Mouse (Mus musculus) CD4-positive, CD25-positive, alpha-beta regulatory T cell, adult 9 weeks (primary cell): ENCODE data around the gene Slco1a4. TPM values are rescaled to one million over a fixed set of nuclear protein-coding genes. Genes with fewer than 3 reads are reported as not detected.

Experiments
- polyA plus RNA-seq: library from polyadenylated mRNA; unstranded; fragments of 100-300 nt; shearing (Covaris generic); gene quantifications from one replicate; pipeline ENCODE4 v1.2.1, GENCODE M21; 2017

The Slco1a4 gene
- polyA plus RNA-seq, result 0.10 TPM

GRCm38 (mm10) chr6:141856085-141856484 is at the start of gene Slco1a4:
Gene Slco1a4, minus strand, starts transcription at chr6:141856199.

GRCm38 (mm10) chr6:141773710-141774109 is 82.3 kb downstream of the Slco1a4 start, which contains the start of gene Gm5724:
Gene Gm5724, minus strand, starts transcription at chr6:141773810.

Other genes starting within 250 kb of the Slco1a4 start
- not detected for gene Slco1b2, start 226.7 kb downstream of the Slco1a4 start, polyA plus RNA-seq
- gene Gm5724, start 82.4 kb downstream of the Slco1a4 start, polyA plus RNA-seq, result not detected
- not detected for gene Slco1a1, start 90.8 kb upstream of the Slco1a4 start, polyA plus RNA-seq
- not detected for gene Gm6614, start 155.2 kb upstream of the Slco1a4 start, polyA plus RNA-seq